Mouse (Mus musculus) heart, postnatal 10 days (tissue): ENCODE data around the gene Clk2. TPM values are rescaled to one million over a fixed set of nuclear protein-coding genes. Genes with fewer than 3 reads are reported as not detected.
"Not testable (repeated sequence)": the region's sequence is repeated elsewhere in the genome, so short reads cannot be mapped to it uniquely, and the experiment has no call there.

Experiments used
- DNase-seq, 2 experiments: peaks; one replicate each; pipeline ENCODE4 v3.0.0; 2021
- intact Hi-C: fragments of 180-260 bp; cut with DNase I; formaldehyde crosslinking; loops from one replicate; pipeline ENCODE4 v1.15.1; 2025
- total RNA-seq, 2 experiments: library from RNA; stranded (reverse); gene quantifications; 2 replicates each; pipeline ENCODE4 v1.2.3; 2021

Clk2 gene
- total RNA-seq, 2 experiments from 2014 or later: 26.6 to 26.7 TPM

DNA sequence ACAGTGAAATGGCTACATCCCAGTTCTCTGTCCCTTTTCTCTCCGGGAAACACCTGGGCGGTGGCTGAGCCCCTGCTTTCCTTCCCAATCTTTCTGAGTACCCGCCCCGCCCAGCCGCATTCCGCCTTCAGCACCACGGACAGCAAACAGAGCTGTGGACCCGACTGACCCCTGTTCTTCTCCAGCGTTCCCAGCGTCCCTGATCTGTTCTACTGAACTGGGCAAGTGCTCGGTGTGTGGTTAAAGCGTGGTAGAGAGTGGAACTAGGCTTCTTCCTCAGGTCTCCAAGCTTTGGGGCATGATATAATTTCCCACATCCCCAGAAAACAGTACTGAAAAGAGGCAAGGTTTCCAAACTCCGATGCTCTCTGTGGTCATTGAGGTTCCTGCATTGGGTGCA lies 5.4 kb upstream of the Clk2 start:
- intact Hi-C loops: loop anchor here (2.0 to 5.0 kb wide), 2 partner anchors 44 to 67 kb away; partner anchors contain the start of gene Rusc1
- peak; percentile 72 to 83 for DNase-seq

DNA sequence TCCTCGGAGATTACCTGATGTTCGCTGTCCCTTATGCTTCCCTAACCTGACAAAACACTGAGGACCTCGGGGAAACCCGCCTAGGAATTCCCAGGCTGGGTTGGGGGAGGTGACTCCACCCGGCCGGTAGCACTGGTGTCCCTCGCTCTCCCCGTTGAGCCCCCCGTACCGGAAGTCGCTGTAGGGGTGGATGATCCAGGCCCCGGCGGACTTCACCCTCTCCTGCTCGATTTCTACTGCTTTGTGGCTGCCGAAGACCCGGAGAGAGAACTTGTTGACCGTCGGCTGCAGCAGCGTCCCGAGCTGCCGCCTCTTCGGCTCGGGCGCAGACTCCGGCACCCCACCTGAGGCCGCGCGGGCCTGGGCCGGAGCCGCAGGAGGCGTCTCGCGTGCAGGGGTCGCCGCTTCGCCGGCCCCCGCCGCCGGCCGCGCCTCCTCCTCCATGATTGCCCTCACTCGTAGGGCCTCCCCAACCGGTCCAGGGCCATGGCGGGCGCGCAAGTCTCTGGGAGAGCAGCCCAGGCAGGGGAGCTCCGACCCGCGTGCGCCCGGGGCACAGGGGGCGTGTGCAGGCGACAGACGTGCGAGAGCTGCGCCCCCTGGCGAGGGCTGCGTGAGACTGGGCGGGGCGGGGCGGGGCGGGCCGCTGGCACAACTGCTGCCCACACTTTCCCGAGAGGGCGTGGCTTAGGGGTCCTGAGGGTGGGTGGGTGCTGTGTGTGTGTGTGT lies 4.8 kb upstream of the Clk2 start, which contains the start of gene Hcn3:
Gene Hcn3, minus strand, starts transcription at position 581 of the 729 bp plus-strand sequence.
- intact Hi-C loops: loop anchor here (2.0 to 5.0 kb wide), 2 partner anchors 45 to 67 kb away; partner anchors contain the start of gene Rusc1
- DNase-seq: peak; percentile 41 to 67

DNA sequence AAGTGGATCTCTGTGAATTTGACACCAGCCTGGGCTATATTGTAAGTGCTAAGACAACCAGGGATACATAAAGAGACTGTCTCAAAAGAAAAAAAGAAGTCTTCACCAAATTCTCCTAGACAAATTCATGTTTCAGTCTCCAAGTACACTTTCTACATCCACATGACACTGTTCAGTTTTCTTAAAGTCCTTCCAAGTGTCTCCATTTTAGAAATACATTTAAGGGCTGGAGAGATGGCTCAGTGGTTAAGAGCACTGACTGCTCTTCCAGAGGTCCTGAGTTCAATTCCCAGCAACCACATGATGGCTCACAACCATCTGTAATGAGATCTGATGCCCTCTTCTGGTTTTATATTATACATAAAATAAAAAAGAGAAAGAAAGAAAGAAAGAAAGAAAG lies 3.4 kb upstream of the Clk2 start:
- intact Hi-C loops, DNase-seq: not testable (repeated sequence)

DNA sequence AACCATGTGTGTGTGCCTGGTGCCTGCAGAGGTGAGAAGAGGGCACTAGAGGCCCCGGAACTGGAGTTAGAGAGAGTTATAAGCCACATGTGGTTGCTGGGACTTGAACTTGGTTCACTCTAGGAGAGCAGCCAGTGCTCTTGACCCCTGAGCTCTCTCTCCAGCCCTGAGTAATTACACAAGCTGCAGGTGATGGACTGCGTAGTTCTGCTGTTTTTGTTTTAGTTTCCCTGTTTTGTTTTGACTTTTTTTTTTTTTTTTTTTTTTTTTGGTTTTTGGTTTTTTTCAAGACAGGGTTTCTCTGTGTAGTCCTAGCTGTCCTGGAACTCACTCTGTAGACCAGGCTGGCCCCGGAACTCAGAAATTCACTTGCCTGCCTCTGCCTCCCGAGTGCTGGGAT lies 2.8 kb upstream of the Clk2 start:
- intact Hi-C loops: no loop called here
- DNase-seq: no peak

DNA sequence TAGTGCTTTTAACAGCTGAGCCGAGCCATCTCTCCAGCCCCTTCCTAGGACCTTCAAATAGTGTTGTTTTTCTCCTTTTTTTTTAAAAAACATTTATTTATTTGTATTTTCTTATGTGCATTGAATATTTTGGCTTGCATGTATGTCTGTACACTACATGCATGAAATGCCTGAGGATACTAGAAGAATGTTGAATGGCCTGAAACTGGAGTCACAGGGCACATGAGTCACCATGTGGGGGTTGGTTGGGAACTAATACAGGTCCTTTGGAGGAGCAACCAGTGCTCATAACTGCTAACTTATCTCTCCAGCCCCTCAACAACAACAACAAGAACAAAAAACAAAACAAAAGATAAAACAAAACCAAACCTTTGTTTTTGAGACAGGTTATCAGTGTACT lies 1.5 kb upstream of the Clk2 start:
- no peak for DNase-seq
- intact Hi-C loops: no loop called here

DNA sequence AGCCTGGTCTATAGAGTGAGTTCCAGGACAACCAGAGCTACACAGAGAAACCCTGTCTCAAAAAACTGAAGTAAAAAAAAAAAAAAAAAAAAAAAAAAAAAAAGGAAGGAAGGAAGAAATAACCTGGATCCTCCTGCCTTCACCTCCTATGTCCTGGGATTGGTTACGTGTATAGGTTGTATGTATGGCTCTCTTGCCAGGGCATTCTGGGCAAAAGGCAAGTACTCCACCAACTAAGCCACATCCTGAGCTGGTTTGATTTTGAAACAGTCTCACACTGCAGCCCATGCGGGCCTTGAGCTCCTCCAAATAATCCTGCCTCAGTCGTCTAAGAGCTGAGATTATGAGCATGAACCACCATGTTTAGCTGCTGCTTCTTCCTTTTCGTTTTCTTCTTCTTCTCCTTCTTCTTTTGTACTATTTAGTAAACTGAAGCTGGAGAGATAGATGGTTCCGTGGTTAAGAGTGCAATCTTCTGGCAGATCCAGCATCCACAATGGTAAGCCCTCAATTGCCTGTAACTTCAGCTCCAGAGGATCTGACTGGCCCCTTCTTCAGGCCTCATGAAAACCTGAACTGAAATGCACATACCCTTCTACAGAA lies 851 bp upstream of the Clk2 start:
- intact Hi-C loops: no loop called here
- no peak for DNase-seq

DNA sequence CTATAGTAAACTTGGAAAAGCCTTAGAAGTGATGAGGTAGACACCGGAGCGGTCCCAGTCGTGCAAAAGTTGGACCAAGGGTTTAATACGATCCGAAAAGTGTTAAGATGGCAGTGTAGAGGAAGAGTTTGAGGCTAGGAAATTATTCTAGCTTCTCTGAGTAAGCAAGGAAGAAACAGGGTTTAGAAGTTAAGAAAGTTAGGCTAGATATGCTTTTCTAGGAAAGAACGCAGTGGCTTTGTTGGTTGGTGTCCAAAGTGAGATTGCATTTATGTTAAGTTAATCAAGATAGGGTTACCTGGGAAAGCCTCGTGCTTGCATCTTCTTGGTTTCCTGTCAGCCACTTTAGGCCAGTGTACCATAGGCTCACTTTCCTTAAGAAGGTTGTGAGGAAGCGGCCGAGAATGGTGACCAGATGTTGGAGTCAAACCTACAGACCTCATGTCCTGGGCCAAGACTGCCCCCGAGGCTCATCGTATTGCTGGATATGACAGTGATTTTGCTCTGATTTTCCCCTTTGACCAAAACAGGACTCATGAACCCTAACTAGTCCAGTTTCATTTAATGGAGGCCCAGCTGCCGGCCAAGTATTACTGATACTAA lies 774 bp downstream of the Clk2 start:
- intact Hi-C loops: no loop called here
- DNase-seq: no peak

DNA sequence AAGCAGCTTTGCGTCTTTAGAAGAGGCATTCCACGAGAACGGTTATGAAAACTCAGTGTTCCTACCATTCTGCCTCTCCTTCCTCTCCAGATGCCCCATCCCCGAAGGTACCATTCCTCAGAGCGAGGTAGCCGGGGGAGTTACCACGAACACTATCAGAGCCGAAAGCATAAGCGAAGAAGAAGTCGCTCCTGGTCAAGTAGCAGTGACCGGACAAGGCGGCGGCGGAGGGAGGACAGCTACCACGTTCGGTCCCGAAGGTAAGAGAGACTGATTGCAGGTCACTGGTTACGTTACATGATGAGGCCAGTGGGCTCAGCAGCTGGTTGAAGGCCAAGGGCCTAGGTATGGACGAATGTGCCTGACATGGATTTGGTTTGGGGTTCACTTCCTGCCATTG lies 2.4 kb downstream of the Clk2 start:
- intact Hi-C loops: no loop called here

DNA sequence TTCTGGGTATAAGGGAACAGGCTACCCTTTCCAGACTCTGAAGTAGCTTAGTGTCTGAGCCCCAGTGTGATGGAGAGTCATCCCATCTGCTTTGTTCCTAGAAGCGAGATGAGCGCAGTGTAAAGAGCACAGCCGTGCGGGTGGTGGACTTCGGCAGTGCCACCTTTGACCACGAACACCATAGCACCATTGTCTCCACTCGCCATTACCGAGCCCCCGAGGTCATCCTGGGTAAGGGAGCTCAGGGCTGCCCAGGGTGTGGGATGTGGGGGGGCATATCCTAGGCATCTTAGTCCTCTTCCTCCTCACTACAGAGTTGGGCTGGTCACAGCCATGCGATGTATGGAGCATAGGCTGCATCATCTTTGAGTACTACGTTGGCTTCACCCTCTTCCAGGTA lies 10.2 kb downstream of the Clk2 start:
- intact Hi-C loops: no loop called here

More for the DNA sequence above, 2.4 kb downstream of the Clk2 start:
- DNase-seq: no peak

DNA sequence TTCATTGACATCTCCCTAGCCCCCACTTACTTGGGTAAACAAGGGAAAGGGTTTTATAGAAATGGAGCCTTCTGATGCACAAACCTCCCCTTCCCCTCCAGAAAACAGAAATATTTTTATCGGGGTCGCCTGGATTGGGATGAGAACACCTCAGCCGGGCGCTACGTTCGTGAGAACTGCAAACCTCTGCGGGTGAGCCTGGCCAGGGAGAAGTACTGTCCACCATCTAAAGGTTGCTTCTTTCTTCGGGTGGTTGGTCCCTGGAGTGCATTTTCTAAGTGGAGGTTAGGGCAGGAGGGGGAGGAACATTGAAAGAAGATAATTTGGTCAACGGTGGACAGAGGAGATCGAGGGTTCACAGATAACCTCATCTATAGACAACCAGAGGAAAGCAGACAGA lies 10.9 kb downstream of the Clk2 start:
- intact Hi-C loops: no loop called here

More for the DNA sequence above, 10.2 kb downstream of the Clk2 start:
- DNase-seq: no peak

DNA sequence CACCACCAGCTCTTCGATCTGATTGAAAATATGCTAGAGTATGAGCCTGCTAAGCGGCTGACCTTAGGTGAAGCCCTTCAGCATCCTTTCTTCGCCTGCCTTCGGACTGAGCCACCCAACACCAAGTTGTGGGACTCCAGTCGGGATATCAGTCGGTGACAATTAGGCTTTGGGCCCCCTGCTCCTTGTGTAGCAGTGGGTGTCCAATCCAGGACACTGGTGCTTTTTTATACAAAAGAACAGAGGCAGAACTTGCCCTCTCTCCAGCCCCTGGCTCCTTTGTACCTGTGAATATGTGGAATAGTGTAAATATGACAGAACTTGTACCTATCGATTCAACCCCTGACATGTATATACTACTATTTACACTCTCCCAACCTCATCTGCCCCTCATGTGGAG lies 11.8 kb downstream of the Clk2 start:
- intact Hi-C loops: no loop called here

More for the DNA sequence above, 10.9 kb downstream of the Clk2 start:
- no peak for DNase-seq

DNA sequence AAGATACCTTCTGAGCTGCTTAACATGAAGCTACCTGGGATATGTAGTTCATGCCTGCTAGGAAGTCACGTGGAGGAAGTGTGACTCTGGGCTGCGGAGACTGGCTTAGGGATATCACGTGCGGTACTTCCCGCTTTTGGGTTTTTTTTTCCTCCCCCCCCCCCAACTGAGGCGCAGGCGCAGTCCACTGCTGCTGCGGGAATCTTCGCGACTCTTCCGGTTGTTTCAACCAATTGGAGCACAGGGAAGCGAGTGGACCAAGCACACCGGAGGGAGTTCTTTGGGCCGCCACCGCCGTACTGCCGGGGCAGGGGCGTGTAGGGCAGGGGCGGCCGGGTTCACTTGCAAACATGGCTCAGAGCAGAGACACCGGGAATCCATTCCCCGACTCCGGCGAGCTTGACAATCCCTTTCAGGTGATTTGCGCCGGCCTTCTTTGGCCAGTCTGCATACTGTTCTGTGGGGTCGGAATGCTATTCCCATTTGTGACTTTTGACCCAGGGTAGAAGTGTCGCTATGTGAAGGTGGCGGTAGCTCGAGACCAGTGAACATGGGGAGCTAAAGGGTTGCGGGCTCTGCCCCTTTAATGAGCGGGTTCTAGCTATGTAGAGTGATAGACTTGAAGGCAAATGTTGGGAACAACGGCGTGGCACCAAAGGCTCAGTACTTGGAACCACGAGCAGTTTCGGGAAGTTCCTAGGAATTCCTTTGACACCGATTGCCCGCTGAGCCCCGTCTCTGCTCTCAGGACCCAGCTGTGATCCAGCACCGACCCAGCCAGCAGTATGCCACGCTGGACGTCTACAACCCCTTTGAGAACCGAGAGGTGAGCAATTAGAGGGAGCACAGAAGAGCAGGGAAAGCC lies 12.9 kb downstream of the Clk2 start, which contains the start of gene Scamp3:
Gene Scamp3, plus strand, starts transcription at position 232 of the 865 bp plus-strand sequence.
- intact Hi-C loops: no loop called here
- peak; percentile 84 to 87 for DNase-seq

More for the DNA sequence above, 11.8 kb downstream of the Clk2 start:
- DNase-seq: no peak

DNA sequence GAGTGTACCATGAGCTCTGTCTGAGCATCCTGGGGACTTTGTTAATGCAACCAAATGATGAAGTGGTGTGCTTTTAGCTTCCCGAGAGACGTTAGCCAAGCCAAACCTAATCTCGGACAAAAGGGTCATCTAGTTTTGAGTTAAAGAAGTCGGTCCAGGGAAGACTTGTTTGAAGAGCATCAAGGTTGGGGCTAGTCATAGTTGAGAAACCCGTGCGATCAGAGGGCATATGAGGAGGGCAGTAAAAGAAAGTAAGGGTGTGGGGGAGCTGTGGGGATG lies 13.5 kb downstream of the Clk2 start:
- no peak for DNase-seq
- intact Hi-C loops: no loop called here

DNA sequence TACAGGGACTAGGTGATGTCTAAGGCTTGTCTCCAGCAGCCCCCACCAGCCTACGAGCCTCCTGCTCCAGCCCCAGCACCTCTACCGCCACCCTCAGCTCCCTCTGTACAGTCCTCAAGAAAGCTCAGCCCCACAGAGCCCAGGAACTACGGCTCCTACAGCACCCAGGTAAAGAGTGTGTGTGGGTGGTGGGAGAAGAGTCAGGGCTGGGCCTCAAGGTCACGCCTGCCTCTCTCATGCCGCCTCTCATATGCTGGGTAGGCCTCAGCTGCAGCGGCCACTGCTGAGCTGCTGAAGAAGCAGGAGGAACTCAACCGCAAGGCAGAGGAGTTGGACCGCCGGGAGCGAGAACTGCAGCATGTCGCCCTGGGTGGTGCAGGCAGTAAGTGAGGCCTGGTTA lies 14.5 kb downstream of the Clk2 start:
- no peak for DNase-seq
- intact Hi-C loops: no loop called here

DNA sequence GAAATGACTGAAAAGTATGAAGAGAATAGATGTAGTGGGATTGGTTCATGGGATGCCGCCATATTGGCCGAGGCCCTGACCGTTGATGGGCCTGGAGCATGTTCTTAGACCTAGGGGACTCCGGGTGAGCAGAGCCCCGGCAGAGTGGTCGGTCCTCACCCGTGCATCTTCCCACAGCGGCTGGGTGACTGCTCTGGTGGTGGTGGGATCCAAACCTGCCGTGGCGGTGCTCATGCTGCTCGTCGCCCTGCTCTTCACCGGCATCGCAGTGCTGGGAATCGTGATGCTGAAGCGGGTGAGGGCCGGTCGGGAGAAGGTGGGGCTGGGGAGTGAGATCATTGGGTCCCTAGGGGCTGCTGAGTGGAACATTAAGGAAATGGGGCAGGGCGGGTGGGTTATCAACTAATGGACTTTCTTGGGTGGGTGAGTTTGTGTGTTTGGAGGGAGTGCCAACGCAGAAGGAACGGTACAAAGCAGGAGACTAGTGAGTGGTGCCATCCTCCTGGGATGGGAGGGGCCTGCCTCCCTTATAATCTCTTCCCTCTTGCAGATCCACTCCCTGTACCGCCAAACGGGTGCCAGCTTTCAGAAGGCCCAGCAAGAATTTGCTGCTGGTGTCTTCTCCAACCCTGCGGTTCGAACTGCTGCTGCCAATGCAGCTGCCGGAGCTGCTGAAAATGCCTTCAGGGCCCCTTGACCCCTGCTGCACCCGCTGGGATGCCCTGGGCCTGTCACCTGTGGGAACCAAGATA lies 17.3 kb downstream of the Clk2 start:
- intact Hi-C loops: no loop called here
- DNase-seq: no peak

DNA sequence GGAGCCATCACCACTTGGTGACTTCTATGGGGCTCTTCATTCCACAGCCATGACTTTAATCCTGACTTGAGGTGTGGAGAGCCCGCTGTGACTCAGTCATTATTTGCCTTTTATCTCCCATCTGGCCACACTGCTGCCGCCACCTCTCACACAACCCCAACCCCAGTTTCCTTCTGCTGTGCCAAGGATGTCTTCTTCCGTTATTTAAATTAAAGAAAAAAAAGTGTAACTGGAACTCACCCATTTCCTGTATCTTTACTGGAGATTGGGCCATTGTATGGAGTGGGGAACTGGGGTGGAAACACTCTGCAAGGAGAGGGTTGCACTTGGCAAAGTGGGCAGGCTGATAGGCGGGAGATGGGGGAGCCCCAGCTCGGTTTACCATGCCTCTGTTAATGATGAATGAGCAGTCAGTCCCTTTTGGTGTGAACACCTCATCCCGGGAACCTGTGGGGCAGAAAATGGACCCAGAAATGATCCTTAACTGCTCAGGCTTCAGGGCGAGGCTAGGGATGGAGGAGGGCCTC lies 18.0 kb downstream of the Clk2 start:
- no peak for DNase-seq
- intact Hi-C loops: no loop called here

DNA sequence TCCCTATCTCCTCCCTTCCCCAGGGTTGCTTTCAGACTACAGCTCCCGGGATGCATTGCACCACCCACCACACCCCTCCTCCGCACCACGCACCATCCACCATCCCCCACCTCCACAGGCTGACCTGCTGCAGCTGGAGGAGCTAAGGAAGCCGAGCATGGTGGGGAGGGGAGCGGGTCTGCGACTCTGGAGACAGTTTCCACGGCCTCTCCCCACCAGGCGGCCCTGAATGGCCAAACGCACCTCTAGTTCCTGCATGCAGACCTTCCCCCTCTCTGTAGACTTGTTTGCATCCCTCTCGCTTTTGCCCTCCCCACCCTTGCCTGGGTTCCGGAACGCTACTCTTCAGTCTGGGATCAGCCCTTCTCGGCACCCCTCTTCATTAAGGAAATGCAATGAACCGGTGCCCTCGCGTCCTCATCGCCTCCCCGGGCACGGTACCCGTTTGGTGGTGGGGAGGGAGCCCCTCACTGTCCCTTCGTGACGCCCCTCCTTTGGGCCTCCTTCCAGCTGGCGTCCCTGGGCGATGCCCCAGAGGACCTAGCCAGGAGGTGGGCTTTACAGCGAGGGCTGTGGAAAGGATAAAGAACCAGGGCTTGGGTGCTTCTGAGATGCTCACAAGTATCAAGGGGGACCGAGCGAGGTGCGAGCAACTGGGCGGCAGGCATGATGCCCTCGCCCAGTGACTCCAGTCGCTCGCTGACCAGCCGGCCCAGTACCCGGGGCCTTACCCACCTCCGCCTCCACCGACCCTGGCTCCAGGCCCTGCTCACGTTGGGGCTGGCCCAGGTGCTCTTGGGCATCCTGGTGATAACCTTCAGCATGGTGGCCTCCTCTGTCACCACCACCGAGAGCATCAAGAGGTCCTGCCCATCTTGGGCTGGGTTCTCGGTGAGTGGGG lies 18.7 kb downstream of the Clk2 start, which contains the start of gene Fam189b:
Gene Fam189b, plus strand, starts transcription at position 86 of the 901 bp plus-strand sequence.
- intact Hi-C loops: no loop called here
- peak; percentile 86 to 90 for DNase-seq

DNA sequence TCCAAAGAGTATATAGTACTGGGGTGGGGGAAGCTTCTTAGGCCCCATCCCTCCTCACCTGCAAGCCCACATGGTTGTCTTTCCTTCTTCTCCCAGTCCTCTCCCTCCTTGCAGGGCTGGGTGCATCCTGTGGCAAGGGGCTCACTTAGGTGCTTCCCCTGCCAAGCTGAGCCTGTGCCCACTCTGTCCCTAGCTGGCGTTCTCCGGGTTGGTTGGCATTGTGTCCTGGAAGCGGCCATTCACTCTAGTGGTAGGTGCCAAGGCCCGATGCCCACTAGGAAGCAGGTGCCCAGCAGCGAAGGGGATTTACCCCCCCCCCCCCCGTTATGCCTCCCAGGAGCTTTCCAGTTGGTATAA lies 19.3 kb downstream of the Clk2 start:
- intact Hi-C loops: no loop called here
- DNase-seq: no peak

DNA sequence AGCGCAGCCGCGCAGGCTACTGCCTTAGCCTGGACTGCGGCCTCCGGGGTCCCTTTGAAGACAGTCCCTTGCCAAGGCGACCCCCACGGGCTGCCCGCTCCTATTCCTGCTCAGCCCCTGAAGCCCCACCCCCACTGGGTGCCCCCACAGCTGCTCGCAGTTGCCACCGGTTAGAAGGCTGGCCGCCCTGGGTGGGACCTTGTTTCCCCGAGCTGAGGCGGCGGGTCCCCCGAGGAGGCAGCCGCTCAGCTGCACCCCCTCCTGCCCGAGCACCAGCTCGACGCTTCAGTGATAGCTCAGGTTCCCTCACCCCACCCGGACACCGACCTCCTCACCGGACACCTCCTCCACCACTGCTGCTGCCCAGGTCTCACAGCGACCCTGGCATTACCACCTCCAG lies 22.6 kb downstream of the Clk2 start:
- intact Hi-C loops: no loop called here
- DNase-seq: no peak
